Mouse (Mus musculus) T-helper 17 cell (primary cell): ENCODE results near the gene Daxx.
"Not testable (repeated sequence)": the region's sequence is repeated elsewhere in the genome, so short reads cannot be mapped to it uniquely, and the experiment has no call there.

Experiments used
- in situ Hi-C, 2 experiments: fragments of 300-600 bp; cut with MboI, MseI; formaldehyde crosslinking; loops; 1 replicate in 1 of 2; 2 replicates in 1 of 2; pipeline ENCODE4 v1.15.1; 2025; ENCODE audit warnings: high pct_unique_total_duplicates in 2 of 2

Daxx gene

DNA sequence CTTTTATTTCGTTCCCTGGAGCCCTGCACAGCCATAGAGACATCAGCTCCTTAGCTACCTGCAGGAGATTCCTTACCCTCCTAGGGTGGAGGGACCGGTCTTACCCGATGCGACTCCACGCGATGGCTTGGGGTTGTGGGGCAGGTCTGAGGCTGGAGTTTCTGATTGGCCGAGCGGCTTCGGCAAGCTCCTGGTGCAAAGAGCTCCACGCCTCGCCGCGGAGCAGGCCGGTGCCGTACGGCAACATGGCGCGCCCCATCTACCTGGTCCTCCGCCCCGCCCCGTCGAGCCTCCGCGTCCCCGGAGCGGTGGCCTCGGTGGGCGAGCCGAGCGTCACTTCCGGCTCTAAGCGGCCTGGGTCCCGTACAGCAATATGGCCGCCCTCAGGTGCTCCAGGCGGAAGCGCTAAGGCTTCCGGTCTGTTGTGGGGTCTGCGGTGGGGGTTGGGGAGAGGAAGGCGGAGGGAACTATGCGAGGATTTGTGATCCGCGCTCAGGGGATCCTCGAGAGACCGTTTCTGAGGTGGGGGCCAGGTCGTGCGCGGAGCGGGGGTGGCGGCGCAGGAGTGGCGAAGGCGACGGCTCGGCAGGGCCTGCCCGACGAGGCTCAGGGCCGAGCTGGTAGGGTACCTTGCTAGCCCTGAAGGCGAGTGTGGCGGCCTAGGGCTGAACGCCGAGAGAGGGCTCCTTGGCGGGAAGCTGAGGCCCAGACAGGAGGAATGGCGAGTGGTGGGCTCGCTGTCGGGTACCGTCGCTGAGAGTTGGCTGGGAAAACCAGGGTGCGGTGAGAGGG is at the start of gene Daxx:
TSS of gene Daxx (plus strand) at position 338 of the 792 bp plus-strand sequence.
- in situ Hi-C loops: loop anchor here in 1 of 2 experiments (25.0 kb wide), 1 partner anchor 928 kb away; the partner anchor contains the start of genes Dxo and Stk19

DNA sequence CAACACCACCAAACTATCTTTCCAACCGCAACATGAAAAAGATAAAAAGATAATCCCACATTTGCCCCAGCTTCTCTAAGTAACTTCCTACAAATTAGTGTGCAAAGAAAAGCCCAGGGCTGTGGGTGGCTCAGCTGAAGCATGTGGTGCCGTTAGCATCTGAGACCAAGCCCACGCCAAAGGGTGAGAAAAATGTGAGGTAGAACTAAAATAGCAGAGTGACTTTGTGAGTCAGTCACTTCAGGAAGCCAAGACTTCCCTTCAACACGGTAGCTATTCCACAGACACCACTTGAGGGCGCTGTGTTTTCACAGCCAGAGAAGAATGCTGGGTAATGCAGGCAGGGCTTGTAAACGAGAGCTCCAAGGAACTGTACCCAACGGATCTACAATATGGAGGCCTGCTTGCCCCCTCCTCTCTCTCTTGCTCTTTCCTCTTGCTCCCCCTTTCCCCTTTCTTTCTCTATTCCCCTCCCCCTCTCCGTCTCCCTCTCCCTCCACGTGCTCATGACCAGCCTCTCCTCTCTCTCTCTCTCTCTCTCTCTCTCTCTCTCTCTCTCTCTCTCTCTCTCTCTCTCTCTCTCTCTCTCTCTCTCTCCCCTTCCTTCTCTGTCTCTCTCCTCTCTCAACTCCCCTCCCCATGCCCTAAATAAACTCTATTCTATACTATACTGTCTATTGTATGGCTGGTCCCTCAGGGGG is 43.7 kb upstream of the Daxx start:
- in situ Hi-C loops: no loop called here

DNA sequence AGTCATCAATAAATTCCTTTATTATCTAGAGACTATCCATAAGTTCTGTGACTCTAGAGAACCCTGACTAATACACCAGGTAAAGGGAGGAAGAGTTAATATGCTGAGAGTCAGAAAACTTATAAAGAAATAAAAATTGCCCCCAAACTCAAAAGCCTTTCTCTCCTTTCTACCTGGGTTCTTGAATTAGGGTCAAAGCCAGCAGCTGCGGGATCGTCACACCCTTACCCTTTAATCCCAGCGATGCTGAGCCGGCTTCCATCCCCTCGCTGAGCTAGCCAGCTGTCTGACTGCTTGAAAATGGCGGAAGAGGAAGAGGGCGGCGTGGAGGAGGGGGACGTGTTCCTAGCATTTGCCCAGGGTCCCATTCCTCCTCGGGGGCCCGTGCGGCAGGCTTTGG is 35.7 kb upstream of the Daxx start, which contains the start of gene Gm7029:
TSS of gene Gm7029 (plus strand) at position 301 of the 400 bp plus-strand sequence.
- in situ Hi-C loops: not testable (repeated sequence)

DNA sequence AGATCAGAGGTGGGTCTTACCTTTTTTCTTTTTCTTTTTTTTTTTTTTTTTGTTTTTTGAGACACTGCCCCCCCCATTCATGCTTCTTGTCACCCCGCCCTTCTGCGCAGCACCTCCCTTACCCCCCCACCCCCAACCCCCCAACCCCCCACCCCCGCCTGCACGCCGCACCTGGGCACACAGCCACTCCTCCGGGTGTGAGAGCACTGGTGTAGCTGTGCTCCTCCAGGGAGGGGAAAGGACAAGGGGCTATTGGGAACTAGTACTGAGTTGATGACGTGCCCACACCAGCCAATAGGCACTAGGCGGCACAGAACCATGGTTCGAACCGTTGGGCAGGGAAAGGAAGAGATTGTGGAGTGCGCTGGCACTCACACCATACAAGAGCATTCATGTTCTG is 34.8 kb upstream of the Daxx start:
- in situ Hi-C loops: no loop called here

DNA sequence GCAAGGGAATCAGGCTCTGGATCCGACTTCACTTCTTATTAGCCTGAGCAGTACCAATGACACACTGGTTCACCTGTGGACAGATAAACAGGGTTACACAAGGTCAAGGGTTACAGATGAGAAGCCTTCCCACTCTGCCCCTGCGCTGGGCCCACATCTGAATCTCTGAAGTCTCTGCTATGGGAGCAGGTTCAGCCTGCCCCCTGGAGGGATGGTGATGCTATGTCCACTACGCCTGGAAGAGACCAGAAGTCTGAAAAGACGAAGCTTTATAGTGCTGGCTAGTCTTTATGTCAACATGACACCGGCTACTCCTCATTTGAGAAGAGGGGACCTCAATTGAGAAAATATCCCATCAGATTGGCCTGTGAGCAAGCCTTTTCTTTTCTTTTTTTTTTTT is 33.4 kb upstream of the Daxx start:
- in situ Hi-C loops: not testable (repeated sequence)

DNA sequence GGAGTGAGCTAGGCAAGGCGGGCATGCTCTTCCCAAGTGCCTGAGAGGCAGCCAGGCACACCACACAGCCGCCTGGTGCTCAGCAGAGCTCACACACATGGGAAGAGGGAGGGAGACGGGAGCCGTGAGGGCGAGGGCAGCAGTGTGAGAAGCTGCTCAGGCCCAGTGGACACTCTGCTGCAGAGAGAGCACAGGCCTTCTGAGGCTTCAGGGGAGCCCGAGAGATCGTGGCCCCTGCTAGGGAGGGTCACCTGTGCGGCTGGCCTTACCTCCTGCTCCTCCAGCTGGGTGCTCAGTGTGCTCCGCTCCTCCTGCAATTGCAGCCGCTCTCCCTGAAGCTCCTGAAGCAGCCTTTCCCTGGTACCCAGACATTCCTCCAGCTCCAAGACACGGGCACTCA is 24.9 kb upstream of the Daxx start:
- in situ Hi-C loops: not testable (repeated sequence)

DNA sequence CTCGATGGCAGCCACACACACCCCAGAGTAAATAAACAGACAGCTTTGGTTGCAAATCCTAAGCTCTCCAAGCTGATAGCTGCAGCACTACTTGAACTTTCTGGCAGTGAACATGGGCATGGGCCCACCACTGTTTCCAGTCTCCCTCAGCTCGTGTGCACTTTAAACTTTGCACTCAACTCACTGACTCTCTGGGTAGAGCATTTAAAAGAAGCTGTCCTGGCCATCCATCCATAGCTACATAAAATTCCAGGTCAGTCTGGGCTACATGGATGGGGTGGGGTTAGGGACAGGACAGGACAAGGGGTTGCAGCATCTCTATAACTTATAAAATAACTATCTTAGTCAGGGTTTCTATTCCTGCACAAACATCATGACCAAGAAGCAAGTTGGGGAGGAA is 21.4 kb upstream of the Daxx start:
- in situ Hi-C loops: not testable (repeated sequence)

DNA sequence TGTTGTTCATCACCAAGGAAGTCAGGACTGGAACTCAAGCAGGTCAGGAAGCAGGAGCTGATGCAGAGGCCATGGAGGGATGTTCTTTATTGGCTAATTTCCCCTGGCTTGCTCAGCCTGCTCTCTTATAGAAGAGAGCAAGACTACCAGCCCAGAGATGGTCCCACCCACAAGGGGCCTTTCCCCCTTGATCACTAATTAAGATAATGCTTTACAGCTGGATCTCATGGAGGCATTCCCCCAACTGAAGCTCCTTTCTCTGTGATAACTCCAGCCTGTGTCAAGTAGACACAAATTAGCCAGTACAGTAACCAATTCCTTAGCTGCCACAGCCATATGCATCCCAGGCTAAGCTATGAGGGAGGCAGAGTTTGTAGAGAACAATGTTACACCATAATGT is 21.0 kb upstream of the Daxx start:
- in situ Hi-C loops: not testable (repeated sequence)

DNA sequence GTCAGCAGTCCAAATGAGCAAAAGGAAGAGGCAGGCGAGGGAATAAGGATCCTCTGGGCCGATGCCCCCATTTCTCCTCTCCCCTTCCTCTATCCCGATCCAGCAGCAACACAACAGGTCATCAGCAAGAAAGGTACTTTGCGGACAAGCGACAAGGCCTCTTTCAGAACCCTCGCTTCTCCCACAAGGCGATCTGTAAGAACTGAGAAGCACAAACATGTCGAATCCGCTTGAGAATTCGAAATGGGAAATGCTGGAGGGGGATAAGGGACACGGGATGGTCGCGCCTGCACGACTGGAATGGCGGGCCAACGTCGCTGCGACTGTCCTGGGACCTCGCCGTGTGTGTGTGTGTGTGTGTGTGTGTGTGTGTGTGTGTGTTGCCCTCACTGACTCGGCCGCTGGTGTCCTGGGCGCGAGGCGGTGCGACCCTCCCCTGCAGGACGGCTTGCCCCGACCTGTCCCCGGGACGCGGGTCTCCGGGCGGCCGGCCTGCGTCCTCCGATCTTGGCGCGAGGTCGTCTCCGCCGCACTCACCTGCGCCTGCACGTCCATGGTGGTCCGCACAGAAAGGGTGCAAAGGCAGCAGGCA is 19.2 kb upstream of the Daxx start:
- in situ Hi-C loops: loop anchor here in 1 of 2 experiments (5.0 kb wide), 2 partner anchors 48 to 1568 kb away; partner anchors contain the start of genes Akap8 and Cd320

DNA sequence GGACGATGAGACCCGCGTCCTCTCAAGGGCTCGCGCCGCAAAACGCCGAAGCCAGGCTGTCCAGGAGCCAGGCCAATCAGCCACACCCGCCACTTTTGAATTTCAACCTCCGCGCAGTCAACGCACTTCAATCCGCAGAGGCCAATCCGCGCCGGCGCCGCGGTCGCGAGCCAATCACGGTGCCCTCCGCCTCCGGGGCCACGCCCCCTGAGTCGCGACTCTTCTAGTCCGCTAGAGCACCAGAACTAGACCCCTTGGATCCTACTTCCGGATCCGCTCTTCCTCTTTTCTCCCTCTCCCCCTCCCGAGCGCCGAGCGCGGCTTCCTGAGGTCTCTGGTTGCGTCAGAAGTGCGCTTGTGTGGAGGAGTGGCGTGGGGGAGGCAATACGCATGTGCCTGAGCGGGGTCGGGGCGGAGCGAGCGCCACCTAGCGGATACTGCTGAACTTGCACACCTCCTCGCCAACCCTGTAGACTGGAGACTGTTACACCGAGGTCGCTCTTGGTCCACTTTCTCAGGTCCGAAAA is 18.6 kb upstream of the Daxx start, which contains the start of gene Kifc1:
TSS of gene Kifc1 (minus strand) at position 129 of the 527 bp plus-strand sequence.
- in situ Hi-C loops: loop anchor here in 1 of 2 experiments (5.0 kb wide), 2 partner anchors 48 to 1568 kb away; partner anchors contain the start of genes Akap8 and Cd320

DNA sequence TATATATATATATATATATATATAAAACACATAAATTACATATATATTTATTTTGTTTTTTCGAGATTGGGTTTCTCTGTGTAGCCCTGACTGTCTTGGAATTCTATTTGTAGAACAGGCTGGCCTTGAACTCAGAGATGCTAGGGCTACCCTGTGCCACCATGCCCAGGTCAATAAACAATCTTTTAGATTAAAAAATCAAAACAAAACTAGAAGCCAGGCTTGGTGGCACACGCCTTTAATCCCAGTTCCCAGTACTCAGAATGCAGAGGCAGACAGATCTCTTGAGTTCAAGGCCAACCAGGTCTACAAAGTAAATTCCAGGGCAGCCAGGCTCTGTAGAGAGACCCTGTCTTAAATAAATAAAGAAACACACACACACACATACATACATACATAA is 17.9 kb upstream of the Daxx start:
- in situ Hi-C loops: loop anchor here in 1 of 2 experiments (5.0 kb wide), 2 partner anchors 49 to 1569 kb away; partner anchors contain the start of genes Akap8 and Cd320

DNA sequence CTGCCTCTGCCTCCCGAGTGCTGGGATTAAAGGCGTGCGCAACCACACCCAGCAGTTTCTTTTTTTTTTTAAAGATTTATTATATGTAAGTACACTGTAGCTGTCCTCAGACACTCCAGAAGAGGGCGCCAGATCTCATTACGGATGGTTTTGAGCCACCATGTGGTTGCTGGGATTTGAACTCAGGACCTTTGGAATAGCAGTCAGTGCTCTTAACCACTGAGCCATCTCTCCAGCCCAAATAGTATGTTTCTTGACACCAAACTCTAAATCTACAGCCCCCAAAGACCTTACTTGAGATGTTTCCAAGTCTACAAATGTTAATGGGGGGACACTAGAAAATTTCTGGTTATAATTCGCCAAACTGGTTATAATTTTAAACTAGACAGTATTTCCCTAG is 17.3 kb upstream of the Daxx start:
- in situ Hi-C loops: loop anchor here in 1 of 2 experiments (5.0 kb wide), 2 partner anchors 50 to 1570 kb away; partner anchors contain the start of genes Akap8 and Cd320

DNA sequence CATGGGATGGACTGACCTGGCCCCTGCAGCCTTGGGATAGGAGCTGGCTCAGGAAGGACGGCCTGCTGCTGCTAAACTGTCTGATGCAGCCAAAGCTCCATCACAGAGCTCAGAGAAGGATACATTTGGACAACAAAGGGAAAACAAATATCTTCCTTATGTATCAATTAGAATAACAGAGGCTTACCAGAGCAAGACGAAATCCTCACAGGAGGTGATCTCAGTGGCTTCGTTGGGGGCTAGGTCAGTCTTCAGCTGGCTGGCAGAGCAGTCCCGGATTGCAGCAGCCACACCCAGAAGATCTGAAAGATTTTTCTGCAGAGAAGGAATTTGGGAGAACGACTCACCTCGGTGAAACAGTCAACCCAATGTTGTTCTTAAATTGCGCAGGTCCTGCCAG is 16.8 kb upstream of the Daxx start:
- in situ Hi-C loops: loop anchor here in 1 of 2 experiments (5.0 kb wide), 2 partner anchors 50 to 1570 kb away; partner anchors contain the start of genes Akap8 and Cd320

DNA sequence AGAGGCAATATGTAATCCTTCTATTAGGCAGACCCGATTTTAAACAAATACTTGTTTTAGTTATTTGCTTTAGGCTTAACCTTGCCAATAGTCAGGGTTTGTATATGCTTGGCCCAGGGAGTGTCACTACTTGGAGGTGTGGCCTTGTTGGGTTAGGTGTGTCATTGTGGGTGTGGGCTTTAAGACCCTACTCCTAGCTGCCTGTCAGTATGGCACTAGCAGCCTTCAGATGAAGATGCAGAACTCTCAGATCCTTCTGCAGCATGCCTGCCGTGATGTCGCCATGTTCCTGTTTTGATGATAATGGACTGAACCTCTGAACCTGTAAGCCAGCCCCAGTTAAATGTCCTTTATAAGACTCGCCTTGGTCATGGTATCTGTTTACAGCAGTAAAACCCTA is 16.2 kb upstream of the Daxx start:
- in situ Hi-C loops: loop anchor here in 1 of 2 experiments (5.0 kb wide), 2 partner anchors 51 to 1571 kb away; partner anchors contain the start of genes Akap8 and Cd320

DNA sequence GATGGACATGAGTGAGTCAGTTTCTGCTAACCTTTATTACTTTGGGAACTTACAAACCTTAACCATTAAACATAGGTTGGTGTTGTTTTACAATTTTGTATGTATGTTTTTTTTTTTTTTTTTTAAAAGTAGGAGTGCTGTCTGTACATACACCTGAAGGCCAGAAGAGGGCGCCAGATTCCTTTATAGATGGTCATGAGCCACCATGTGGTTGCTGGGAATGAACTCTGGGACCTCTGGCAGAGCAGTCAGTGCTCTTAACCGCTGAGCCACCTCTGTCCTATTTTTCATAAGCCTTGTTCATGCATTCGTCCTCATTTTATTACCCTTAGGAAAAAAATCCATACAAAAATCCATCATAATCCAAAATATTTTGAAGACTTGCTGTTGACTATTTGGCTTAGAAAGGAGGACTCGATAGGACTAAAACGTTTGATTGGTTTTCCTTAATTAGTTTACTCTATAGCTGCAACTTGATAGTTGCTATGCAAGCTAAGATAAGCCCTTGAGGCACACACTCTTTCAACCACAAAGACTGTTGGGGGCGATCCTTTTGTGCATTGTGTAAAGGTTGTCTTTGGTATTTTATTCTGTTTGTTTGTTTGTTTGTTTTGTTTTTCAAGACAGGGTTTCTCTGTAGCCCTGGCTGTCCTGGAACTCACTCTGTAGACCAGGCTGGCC is 12.0 kb upstream of the Daxx start:
- in situ Hi-C loops: no loop called here

DNA sequence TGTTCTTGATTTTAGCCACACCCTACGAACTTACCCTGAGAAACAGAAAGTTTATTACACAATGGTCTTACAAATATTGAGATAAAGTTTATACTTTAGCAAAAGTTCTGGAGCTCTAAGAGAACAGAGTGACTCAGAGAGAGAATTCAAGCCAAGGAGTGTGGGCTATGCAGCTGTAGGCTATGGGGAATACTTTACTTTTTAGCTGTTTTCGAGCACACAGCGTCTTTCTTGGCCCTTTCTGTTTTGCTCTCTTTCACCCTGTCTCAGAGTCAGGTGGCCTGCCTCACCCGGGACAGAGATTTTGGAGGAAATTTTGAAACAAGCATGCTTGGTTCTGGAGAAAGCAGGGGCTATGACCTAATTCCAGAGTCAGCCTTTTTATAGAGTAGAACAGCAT is 11.0 kb upstream of the Daxx start:
- in situ Hi-C loops: not testable (repeated sequence)

DNA sequence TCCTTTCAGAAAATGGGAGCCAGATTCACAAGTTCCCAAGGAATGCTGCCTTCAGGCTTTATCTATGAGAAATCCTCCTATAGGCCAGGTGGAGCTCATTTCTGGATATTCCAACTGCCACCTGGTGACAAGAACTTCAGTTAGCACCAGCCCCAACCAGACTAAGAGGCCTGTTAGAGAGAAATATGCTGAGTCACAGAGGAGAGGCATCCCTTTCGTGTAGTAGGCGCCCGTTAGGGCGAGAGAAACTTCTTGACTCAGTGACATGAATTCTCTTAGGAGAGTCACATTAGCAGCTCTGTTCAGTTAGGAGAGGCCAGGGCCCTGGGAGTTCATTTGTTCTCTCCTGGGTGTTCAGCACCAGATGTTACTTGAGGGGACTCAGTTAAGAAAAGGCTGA is 9.6 kb upstream of the Daxx start:
- in situ Hi-C loops: loop anchor here in 1 of 2 experiments (25.0 kb wide), 1 partner anchor 938 kb away; the partner anchor contains the start of genes Dxo and Stk19

DNA sequence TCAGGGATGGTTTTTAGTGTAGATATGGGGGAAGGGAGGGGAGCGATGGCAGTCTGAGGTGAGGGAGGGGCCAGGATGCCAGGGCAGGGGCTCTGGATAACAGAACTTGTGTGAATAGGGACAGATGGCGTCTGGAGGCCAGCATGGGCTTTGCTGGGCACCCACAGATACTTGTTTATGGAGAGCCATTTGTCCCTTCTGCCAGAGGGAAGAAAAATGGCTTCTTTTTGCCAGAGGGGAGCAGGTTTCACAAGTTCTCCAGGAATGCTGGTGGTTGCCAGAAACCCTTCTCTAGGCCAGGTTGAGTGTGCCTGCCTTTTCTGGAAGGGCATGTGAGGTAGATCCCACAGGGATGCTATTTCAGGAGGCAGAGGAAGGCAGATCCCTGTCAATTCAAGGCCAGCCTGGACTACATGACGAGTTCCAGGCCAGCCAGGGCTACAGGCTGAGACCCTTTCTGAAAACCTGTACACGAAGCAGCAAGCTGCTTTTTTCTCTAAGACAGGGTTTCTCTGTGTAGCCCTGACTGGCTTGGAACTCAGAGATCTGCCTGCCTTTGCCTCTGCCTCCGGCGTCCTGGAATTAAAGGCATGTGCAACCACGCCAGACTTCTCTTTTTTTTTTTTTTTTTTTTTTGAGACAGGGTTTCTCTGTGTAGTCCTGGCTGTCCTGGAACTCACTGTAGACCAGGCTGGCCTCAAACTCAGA is 8.8 kb upstream of the Daxx start:
- in situ Hi-C loops: loop anchor here in 1 of 2 experiments (25.0 kb wide), 1 partner anchor 937 kb away; the partner anchor contains the start of genes Dxo and Stk19

DNA sequence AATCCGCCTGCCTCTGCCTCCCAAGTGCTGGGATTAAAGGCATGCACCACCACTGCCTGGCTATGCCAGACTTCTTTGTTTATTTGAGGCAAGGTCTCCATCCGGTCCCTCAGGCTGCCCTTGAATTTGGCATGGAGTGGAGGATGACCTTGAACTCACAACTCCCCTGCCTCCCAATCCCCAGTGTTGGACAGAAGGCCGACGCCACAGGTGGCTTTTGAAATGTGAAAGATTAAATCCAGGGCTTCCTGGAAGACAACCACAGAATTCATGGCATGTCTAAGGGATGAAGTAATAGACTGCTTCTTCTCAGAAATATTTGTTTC is 8.3 kb upstream of the Daxx start:
- in situ Hi-C loops: loop anchor here in 1 of 2 experiments (25.0 kb wide), 1 partner anchor 936 kb away; the partner anchor contains the start of genes Dxo and Stk19

DNA sequence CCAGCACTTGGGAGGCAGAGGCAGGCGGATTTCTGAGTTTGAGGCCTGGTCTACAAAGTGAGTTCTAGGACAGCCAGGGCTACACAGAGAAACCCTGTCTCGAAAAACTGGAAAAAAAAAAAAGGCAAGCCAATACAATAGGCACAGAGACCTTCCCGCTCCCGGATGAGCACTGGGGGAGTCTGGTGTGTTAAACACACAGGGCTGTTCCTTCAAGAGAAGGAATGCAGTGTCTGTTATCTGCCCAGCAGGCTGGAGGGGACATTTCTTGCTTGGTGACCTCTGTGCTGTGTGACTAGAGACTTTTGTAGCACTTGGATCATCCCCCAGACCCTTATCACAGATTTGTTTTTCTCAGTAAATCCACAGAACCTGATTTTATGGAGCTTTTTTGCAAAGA is 7.6 kb upstream of the Daxx start:
- in situ Hi-C loops: loop anchor here in 1 of 2 experiments (25.0 kb wide), 1 partner anchor 936 kb away; the partner anchor contains the start of genes Dxo and Stk19
